Mouse (Mus musculus): ENCODE measurements around the gene Rhebl1.
"Not testable (repeated sequence)": the region's sequence is repeated elsewhere in the genome, so short reads cannot be mapped to it uniquely, and the experiment has no call there.

The Rhebl1 gene

DNA sequence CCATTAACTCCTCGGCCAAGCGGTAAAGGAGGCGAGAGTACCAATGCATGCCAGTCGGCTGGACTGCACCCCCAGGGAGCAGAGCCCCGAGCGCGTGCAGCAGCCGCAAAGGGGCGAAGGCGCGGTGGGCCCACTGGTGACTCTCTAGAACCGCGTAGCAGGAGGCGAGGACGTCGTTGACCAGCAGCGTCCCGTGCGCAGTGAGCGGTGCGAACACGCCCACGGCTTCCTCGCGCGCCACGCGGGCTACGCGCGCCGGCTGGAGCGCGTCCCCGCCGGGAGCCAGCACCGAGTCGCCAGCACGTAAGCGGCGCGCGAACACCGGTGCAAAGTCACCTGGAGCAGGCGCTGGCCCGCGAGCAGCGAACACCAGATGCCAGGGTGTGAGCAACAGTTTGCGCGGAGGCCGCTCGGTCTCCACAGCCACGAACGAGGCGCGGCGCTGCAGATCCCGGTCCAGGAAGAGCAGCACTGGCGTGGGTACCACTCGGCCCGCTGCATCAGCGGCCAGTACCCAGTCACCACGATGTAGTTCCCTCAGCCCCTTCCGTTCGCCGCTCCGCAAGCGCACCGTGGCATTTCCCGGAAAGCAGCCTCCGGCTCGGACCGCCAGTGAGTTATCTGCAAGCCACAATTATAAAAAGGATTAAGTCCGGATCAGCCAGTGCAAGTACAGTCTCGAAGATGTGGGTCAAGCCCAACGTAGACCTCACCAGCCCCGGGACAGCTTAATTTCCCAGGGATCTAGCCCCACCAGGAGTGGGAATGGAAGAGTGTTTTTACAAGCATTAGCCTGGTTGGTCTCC is at the start of gene Rhebl1:
TSS of gene Rhebl1 (minus strand) at position 601 of the 806 bp plus-strand sequence.
- DNase-seq, result peak; percentile 52

- no peak for DNase-seq
These were observed 48.8 kb upstream of the Rhebl1 start for GRCm38 (mm10) chr15:98943133-98943532.

- DNase-seq, result no peak
These were observed 47.7 kb upstream of the Rhebl1 start for GRCm38 (mm10) chr15:98942081-98942480.

DNA sequence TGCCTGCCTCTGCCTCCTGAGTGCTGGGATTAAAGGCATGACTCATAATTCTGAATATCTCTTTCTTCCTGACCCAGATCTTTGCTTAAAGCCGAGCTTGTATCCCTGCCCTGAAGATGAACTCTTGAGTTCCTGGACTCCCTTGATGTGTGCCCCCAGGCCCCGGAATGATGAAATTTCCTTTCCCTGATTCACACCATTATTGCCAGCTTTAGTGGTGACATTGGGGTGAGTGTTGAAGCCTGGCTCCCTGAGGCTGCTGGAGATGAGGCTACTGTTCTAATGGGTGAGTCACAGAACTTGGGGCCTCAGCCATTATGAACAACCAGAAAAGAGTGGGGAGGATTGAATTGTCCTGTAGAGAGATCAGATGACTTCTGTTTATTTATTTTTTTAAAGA is 47.2 kb upstream of the Rhebl1 start:
- DNase-seq, result no peak

DNA sequence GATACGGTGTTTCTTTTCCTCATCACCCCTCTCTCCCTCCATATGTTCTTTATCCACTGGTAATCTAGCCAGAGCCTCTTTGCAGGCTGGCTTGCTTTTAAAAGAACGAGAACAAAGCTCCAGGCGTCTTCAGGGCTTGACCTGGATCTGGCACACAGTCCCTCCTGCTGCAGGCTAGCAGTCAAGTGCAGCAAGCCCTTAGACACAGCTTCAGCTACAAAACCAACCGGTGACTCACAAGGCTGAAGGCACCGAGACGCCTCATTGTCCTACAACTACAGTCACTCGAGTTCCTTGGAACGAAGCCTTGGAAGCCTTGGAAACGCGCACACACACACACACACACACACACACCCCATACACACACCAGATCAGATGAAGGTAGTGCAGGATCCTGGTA is 46.5 kb upstream of the Rhebl1 start:
- no peak for DNase-seq

DNA sequence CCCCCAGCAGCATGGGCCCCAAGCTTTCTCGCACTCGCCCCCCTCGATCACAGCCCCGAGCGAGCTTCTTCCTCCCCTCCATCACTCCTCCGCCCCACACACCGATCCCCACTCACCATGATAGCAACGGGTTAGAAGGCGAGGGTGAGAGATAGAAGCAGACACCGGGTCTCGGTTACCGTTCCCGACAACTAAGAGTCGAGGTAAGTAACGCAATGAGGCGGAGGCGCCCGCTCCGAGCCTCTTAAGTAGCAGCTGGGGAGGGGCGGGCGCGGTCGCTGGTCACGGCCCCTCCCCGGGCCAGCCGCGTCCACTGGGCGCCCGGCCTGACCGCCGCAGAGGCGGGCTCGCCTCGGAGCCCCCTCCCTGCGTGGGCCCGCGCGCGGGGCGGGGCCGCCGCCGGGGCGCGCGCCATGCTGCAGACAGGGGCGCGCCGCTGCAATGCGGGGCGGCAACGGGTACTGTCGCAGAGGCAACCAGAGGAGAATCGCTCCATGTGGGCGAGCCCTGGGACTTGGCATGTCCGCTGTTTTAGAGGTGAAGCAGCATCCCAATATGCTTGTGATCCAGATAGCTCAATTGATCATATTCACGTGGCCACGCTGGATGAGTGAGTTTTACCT is 40.0 kb upstream of the Rhebl1 start, which contains the start of gene Tuba1b:
TSS of gene Tuba1b (minus strand) at position 349 of the 623 bp plus-strand sequence.
- peak; percentile 98 for DNase-seq

- DNase-seq, result peak; percentile 99
These were observed 39.5 kb upstream of the Rhebl1 start for GRCm38 (mm10) chr15:98933833-98934216.

- not testable (repeated sequence) for DNase-seq
These were observed 38.8 kb upstream of the Rhebl1 start for GRCm38 (mm10) chr15:98933004-98933671.

DNA sequence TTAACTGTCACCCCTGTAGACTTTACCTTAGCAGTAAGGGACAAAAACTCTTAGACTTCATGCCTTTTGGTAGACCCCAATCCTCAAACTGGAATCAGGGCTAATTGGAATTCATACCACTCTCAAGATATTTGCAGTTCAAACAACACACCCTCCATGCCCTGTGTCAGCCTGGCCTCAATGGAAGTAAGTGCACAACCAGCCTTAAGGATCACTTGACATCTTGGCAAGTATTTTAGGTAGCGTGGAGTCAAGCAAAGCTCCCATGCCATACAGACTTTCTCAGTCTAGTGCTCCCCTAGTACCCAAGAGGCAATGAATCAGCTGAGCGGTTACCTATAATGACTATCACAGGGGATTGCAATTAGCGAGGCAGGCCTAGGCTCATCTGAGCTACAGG is 36.7 kb upstream of the Rhebl1 start:
- DNase-seq, result no peak

DNA sequence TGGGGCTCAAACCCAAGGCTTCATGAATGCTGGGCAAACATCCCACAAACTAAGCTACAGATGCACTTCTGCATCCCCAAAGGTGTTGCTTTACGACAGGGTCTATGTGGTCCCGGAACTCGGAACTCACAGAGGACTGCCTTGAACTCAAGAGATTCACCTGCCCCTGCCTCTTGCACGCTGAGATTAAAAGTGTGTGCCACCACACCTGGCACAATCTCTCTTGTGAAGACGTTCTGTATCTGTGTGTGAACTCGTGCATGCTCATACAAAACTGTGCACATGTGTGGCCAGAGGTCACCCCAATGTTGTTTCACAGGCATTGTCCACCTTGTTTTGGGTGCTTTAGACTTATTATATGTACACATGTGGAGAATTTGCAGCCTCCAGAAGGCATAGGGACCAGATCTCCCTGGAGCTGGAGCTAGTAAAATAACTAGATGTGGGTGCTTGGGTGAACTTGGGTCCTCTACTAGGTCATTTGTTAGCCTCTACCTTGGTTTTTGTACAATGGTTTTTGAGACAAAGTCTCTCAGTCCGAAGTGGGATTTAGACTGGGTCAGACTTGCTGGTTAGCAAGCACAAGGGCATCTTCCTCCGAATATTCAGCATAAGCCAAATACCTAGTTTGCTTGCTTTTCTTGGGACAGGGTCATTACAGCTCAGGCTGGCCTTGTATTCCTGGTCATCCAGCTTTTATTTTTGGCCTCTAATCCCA is 35.8 kb upstream of the Rhebl1 start:
- DNase-seq, result no peak

- DNase-seq, result peak; percentile 89
These were observed 34.4 kb upstream of the Rhebl1 start for GRCm38 (mm10) chr15:98928598-98929240.

GRCm38 (mm10) chr15:98927566-98927965 is 33.2 kb upstream of the Rhebl1 start:
- DNase-seq, result no peak

- DNase-seq, result no peak
These were observed 30.3 kb upstream of the Rhebl1 start for GRCm38 (mm10) chr15:98924682-98925081.

DNA sequence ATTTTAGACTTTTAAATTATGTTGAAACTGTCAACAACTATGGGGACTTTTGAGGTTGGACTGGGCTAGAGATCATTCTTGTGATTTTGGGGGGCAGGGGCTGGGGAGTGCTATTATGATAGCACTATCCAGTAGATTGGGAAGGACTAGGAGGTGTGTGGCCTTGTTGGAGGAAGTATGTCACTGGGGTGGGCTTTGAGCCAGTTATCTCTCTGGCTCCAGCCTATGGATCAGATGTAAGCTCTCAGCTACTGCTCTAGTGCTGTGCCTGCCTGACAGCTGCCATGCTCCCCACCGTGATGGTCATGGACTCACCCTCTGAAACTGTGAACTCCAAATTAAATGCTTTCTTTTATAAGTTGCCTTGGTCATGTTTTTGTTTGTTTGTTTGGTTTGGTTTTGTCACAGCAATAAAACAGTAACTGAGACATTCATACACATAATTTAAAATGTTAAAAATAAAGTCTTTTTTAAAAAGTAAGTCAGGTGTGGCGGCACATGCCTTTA is 28.7 kb upstream of the Rhebl1 start:
- DNase-seq, result no peak

GRCm38 (mm10) chr15:98922581-98922980 is 28.2 kb upstream of the Rhebl1 start:
- DNase-seq, result no peak

- DNase-seq, result no peak
These were observed 27.2 kb upstream of the Rhebl1 start for GRCm38 (mm10) chr15:98921510-98921909.

DNA sequence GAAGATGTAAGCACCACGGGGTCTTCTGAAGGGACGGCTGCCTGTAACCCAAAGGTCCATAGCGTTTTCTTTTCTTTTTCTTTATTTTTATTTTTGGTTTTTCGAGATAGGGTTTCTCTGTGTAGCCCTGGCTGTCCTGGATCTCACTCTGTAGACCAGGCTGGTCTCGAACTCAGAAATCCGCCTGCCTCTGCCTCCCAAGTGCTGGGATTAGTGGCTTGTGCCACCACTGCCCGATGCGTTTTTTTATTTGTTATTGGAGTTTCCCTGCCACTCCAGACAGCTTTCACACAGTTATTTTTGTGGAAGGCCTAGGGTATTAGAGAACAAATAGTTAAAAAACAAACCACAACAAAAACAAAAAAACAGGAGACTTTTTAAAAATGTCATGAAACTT is 24.2 kb upstream of the Rhebl1 start:
- not testable (repeated sequence) for DNase-seq

- DNase-seq, result peak; percentile 100
These were observed 23.5 kb upstream of the Rhebl1 start, which contains the start of gene Lmbr1l for GRCm38 (mm10) chr15:98917538-98918498. Gene Lmbr1l (minus strand): TSS chr15:98918231.

DNA sequence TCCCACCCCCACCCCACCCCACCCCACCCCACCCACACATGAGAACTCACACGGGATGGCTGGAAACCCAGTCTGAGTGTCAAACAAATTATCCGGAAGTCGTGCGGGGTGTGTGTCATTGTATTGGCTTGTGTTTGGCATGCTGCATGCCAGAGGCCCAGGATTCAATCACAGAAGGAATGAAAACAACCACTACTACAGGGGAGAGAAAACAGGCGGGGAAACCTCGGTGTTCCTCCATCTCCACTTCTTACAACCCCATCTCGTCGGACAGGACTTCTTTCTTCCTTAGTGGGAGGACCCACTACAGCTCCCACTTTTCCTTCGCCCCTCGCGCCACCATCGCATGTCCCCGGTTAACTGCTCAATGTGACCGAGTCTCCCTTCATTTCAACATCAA is 22.8 kb upstream of the Rhebl1 start:
- peak; percentile 48 for DNase-seq

DNA sequence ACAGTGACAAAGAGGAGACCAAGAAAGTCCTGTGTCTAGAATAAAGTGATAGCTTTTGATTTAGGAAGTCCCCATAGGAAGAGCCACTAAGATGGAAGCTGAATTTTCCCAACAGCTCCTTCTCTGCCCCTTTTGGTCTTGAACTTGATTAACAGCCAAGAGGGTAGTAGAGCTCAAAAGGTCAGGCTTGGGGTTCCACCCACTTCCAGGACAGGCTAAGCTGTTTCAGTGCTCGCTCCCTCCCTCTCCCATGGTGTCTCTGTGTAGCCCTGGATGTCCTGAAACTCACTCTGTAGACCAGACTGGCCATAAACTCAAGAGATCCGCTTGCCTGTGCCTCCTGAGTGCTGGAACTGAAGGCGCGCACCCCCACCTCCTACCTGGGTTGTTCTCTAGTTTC is 21.7 kb upstream of the Rhebl1 start:
- DNase-seq, result no peak

DNA sequence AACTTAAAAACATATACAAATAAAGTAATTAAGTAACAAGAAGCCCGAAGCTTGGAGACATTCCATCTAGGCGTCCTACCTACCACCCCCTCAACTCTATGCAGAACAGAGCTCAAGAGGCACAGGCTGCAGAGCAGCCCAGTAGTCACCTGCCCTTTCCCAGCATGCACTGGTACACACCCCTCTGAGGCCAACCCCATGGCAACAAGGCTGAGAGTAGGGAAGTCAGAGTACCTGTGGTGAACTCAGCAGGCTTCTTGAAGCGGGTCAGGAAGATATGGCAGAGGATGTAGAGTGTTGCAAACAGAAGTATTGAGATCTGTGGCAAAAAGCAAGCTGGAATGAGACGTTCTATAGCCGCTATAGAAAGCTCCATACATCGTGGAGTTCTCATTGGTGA is 20.6 kb upstream of the Rhebl1 start:
- DNase-seq, result no peak

Measured in embryo, embryonic 11 days (tissue).